Mouse (Mus musculus) liver, adult 10 weeks (tissue): Measurements from ENCODE around the gene Map3k19. TPM values are rescaled to one million over a fixed set of nuclear protein-coding genes. Genes with fewer than 3 reads are reported as not detected.

Experiments used
- polyA plus RNA-seq: library from polyadenylated mRNA; stranded (reverse); fragments of 350-450 nt; fragmentation: Illumina TruSeq; extraction: RNeasy Lipid Tissue Mini Kit (QIAGEN cat#74804); gene quantifications from one replicate; pipeline ENCODE4 v1.2.3, GENCODE M21; 2014; ENCODE audit warnings: low read depth, low replicate concordance

Gene Map3k19
- polyA plus RNA-seq = not detected

GRCm38 (mm10) chr1:127854486-127855222, at the start of gene Map3k19:
Map3k19 (minus strand) TSS chr1:127855031.

GRCm38 (mm10) chr1:127868300-127869261, 13.8 kb upstream of the Map3k19 start, which contains the start of gene Rab3gap1:
Rab3gap1 (plus strand) TSS chr1:127868773.

DNA sequence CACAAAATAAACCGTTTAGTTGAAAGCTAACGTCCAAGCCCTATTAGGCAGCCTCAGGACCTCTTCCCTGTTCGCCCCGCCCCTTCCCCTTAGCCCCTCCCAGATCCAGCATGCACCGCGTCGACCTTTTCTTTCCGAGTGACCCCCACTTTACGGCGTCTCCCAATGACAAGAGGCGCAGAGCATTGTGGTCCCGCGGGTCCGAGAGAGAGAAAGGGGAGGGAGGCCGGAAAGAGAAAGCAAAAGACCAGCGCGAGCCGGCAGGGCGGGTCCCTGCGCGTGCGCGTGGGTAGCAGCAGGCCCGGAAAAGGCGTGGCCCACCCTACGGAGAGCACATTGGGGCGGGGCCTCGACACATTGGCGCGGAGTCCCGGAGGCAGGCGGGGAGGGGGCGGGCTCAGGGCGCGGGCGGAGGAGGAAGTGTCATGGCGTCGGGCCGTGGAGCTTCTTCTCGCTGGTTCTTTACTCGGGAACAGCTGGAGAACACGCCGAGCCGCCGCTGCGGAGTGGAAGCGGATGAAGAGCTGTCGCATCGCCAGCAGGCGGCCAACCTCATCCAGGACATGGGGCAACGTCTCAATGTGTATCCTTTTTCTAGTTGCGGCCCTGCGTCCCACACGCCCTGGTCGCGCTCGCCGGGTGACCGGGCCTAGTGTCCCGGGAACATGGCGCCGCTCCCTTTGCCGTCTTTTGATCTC, 80.9 kb downstream of the Map3k19 start, which contains the start of gene Ccnt2:
Gene Ccnt2 (plus strand): TSS at position 362 of the 698 bp plus-strand sequence.

Other genes starting within 250 kb of the Map3k19 start
- not detected for gene Tmem163, start 175.5 kb downstream of the Map3k19 start, polyA plus RNA-seq
- 46.1 TPM for gene Acmsd, start 125.6 kb downstream of the Map3k19 start, polyA plus RNA-seq
- gene Ccnt2, start 80.9 kb downstream of the Map3k19 start, polyA plus RNA-seq = 20.2 TPM
- gene Rab3gap1, start 13.7 kb upstream of the Map3k19 start, polyA plus RNA-seq = 21.5 TPM
- 2.1 TPM for gene Zranb3, start 248.0 kb upstream of the Map3k19 start, polyA plus RNA-seq
- gene R3hdm1, start 248.3 kb upstream of the Map3k19 start, polyA plus RNA-seq = 48.4 TPM